Mouse (Mus musculus) thymus, adult 2 months (tissue): ENCODE results near the gene Ttc36.

ENCODE experiments used
- CTCF ChIP-seq: fragments of 200-500 bp; IDR thresholded peaks from 2 replicates; pipeline ENCODE4 v1.5.1; 2012; ENCODE audit warnings: mild to moderate bottlenecking, control low read depth, low read length, moderate library complexity, borderline replicate concordance; ENCODE audit not compliant: control insufficient read depth, poor library complexity, insufficient read depth; ENCODE audit errors: extremely low read depth
- POLR2A ChIP-seq: fragments of 200-500 bp; IDR thresholded peaks from 2 replicates; pipeline ENCODE4 v1.6.1; 2012; ENCODE audit warnings: mild to moderate bottlenecking, low read length, control low read depth, moderate library complexity; ENCODE audit not compliant: control insufficient read depth, poor library complexity, insufficient read depth; ENCODE audit errors: extremely low read depth

- no peak for TF ChIP-seq CTCF
- TF ChIP-seq POLR2A = no peak
Measured at GRCm38 (mm10) chr9:44771376-44771775, 31.5 kb downstream of the Ttc36 start.
